Mouse (Mus musculus) frontal cortex, postnatal 10 days (tissue): ENCODE results near the gene Trim24.
"Not testable (repeated sequence)": the region's sequence is repeated elsewhere in the genome, so short reads cannot be mapped to it uniquely, and the experiment has no call there.

Experiments used
- DNase-seq, 2 experiments: peaks; one replicate each; pipeline ENCODE4 v3.0.0; 2022; ENCODE audit warnings: low spot score in 2 of 2, mixed read lengths in 1 of 2

Trim24 gene

DNA sequence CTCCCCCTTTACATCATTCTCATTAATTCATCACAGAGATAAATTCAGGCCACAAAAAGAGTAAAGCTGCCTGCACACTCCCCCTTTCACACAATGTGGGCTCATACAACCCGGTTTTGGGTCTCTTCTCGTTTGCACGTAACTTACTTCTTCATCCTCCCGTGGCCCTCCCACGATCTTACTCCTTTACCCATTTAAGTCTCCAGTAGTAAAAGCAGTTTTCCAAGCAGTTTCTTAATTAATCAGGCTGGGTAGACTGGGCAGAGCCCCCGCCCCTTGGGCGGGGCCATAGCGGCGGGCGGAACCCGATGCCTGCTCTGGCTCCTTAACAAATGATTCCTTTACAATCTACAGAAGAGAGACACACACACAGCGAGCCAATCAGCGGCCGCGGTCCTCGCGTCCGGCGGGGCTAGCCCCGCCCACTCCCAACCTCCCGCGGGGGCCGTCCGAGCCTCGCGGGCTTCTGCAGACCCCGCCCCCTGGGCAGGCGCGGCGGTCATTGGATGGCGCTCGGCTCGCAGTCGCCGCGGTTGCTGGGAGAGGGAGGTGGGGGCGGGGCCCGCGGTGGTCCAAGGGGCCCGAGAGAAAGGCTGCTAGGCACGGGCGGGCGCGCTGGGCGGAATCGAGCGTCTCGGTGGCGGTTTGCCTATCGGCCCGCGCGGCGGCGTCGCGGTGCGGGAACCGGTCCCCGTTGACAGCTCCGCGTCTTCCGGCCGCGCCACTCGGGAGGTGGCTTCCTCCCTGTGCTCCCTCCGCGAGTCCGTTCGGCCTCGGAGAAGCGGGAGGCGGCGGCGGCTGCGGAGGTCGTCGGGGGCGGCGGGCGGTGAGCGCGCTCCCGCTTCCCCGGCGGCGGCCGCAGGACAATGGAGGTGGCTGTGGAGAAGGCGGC, at the start of gene Trim24:
Trim24 (plus strand) TSS at position 567 of the 892 bp plus-strand sequence.
- peak; percentile 92 to 95 for DNase-seq

DNA sequence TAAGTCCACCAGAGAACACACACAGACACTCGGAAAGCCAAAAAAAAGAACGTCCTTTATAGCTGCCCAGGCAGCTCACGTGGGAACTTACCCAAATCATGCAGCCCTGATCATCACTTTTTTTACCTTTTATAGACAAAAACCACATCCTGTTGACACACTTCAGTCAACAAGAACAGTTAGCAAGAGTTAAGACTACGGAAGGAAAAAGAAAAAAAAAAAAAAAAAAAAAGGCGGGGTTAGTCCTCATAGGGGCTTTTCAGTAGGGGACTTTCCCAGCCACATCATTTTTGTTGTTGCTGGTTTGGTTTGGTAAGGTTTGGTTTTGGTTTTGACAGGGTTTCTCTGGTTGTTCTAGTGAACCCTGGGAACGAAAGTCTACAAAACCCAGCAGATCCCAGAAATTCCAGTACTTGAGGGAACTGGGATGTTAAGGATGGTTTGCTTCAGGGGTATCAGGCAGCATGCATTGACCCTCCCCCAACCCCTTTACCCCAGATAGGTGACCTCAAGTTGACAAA, 49.0 kb upstream of the Trim24 start:
- DNase-seq: no peak

DNA sequence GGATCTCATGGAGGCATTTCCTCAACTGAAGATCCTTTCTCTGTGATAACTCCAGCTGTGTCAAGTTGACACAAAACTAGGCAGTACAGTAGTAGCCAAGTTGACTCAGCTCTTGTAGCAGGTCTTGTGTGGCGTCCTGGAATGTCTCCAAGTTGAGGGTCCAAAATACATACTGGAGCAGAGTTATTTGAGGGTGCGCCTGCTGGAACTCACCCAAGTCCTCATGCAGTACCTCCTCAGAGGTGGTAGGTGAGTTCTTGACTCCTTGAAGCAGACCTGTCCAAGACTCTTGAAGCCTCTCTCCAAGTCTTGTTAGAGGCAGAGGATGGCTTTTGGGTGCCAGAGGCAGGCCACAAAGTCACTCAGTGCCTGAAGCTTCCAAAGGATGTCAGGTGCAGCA, 48.2 kb upstream of the Trim24 start:
- DNase-seq: no peak

DNA sequence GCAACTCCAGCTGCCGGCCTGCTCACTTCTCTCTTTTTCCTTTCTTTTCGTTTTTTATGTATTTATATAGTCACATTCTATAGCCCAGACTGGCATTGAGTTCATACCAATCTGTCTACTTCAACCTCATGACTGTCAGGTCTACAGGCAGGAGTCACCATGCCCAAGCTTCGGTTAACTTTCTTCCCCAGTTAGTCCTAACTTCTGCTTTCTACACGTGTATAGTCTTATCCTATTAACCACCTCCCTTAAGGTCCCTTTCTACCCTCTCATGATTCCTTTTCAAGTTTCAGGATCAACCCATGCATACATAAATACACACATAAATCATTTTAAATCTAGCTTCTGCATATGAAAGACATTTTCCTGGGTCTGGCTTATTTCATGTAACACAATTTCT, 46.9 kb upstream of the Trim24 start:
- no peak for DNase-seq

DNA sequence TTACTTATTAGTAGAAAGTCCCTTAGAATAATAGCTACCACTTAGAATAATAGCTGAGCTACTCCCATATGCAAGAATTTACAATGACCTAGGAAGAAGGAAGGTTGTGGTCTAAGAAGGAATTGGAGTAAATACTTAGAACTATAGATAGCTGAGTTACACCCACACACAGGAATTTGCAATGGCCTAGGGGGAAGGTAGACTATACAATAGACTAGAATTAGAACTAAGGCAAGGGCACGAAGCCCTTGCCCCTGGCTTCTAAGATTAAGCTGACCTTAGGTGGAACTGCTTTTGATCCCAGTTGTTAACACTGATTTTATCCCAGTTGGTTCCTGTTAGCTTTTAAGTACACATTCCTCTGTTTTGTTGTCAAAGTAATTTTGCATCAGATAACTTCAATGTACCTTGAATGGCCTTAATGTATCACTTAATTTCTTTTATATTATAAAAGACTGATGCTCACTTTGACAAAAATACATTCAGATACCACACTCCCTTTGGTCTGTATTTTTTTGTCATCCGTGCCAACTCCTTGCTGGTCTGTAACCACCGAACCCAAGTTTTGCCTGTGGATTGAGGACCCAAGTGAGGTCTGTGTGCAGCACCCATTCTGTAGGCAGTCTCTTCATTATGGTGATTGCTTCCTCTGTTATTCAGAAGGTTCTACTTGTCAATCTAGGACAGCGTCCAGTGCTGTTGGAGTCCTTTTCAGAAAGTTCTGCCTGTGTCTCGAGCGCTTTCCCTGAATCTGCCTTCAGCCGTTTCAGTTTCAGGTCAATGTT, 45.1 kb upstream of the Trim24 start:
- DNase-seq: not testable (repeated sequence)

DNA sequence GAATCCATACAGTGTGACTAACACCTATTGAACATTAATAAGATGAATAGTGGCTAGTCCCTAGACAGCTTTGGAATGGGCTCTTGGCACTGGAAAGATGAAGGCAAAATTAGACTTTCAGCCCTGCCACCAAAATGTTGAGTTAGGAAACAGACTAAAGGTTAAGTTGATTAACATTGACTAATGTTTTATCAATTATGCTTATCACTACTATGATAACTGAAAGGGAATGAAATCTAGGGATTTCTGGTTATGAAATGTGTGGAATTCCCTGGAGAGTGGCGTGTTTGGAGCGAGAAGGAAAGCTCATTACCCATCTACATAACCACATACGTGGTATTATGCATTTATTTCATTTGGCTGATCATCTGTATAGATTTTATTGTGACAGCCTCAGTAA, 41.7 kb upstream of the Trim24 start:
- DNase-seq: no peak

DNA sequence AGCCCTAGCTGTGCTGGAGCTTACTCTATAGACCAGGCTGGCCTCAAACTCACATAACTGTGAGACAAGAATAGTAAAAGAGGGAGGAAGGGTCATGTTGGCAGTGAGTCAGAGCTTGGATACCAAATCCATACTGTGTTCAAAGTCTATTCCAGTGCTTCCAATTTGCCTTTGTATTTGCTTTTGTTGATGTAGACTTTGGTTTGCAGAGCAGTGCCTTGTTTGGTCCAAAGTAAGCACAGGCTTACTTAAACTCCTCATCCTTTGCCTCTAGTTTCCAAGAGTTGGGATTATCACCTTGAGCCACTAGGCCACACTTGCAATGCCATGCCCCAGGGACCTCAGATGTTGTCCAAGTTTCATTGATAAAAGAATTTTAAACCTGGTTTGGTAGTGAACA, 41.0 kb upstream of the Trim24 start:
- no peak for DNase-seq

DNA sequence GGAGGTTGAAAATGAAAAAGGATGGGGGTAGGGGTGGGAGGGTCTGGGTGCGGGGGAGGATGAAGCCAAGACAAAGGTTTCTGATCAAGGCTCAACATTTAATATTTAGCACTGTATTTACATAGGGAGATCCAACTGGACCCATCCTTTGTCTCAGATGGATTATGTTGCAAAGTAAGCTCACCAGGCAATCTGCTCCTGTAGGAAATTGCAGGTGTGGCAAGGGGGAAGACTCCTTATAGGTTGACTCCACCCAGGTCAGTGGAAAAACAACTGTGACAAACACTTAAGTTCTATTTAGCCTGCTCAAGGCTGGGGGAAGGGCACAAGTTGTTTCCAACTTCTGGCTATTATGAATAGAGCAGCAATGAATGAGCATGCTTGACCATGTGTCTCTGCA, 36.9 kb upstream of the Trim24 start:
- DNase-seq: no peak

DNA sequence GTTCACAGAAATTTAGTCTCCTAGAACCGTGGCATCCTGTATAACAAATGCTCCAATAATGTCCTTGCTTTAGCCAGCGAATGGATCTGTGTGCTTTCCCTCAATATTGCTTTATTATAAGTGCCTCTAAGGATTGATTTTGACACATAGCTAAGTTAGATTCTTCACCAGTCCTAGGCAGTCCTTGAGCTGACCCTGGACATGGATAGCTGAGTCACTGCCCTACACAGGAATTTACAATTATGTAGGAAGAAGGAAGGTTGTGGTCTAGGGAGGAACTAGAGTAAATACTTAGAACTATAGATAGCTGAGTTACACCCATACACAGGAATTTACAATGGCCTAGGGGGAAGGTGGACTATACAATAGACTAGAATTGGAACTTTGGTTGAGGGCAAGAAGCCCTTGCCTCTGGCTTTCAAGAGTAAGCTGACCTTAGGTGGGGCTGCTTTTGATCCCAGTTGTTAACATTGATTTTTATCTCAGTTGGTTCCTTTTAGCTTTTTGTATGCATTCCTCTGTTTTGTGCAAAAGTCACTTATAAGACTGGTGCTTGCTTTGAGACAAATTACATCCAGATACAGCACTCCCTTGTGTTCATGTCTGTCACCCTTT, 33.6 kb upstream of the Trim24 start:
- DNase-seq: not testable (repeated sequence)

DNA sequence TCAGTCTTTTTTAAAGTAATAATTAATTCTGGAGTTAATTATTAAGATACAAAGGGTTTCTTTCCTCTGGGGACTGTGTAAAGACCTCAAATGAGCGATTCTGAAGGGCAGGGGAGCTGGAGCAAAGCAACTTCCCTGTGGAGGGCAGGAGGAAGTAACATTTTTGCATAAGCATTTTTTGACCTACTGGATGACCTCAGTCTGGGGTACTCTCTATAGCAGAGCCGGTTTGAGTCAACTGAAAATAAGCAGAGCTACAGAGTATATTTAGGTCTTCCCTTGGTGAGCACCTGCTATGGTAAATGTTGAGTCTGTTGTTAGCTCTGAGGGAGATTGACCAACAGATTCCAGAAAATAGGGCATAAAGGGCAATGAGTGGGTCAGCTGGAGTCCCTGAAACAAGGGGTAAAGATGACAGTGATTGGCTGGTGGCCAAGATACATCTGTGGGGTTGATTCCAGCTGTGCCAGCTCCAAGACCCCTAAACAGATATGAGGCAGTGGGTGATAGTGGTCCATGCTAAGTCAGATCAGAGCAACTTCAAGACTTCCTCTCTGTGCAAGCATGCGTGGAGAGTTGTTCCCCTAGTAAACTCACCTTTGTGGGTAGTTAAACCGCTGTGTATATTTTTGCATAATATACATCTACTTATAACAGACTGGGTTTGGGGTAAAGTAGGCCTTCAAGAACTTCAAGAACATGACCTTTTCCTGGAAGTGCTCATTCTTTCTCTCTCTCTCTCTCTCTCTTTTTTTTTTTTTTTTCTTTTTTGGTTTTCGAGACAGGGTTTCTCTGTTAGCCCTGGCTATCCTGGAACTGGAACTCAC, 27.6 kb upstream of the Trim24 start:
- DNase-seq: no peak

DNA sequence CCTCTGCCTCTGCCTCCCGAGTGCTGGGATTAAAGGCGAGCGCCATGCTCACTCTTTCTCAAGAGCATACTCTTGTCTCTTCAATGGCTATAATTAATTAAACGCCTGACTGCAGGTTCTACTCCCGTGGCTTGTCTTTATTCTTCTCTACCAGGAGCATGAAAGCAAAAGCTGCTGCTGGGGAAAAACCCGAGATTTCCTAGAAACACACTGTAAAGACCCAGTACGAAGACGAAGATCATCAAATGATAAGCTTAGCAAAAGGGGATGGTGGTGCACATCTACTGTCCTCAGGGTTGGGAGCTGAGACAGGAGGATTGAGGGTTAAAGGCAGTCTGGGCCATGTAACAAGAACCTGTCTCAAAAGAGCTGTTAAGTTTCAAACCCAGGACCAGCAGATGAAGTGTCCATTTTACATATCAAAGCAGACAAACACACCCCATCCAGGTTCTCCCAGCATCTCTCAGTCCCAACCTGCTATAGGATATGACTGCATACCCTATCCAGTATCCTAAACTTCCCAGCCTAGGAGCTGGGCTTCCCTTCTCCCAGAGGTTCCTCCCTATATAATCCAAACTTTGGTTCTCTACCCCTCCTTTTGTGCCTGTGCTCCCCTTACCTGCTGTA, 26.9 kb upstream of the Trim24 start:
- DNase-seq: no peak

DNA sequence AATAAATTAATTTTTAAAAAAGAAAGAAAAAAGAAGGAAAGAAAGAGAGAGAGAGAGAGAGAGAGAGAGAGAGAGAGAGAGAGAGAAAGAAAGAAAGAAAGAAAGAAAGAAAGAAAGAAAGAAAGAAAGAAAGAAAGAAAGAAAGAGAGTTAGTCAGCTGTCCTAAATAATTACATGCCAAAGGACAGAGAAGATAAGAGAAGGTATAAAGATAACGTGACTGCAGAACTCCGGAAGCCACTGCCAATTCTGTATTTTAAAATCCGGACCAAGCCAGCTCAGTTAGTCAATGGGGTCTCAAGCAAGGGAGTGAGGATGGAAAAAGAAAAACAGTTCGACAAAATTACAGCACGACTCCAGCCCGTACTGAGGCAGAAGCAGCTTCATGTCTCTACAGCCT, 25.7 kb upstream of the Trim24 start:
- not testable (repeated sequence) for DNase-seq

DNA sequence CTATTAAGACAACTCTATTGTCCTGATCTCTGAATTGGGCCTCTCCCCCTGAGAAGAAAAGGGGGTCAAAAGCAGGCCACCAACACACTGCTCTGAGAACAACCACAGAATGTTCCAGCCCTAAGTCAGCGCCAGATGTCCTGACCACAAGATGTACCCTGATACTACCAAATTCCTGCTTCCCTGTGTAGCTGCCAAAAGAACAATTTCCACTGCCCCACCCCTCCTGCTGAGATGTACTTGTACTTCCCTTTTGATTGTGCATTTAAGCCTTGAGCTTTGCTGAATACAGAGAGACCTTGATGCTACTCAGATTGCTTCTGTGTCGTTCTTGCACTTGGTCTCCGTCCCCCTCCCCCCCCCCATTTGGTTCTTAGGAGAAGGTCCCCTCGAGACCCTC, 23.1 kb upstream of the Trim24 start:
- DNase-seq: not testable (repeated sequence)

DNA sequence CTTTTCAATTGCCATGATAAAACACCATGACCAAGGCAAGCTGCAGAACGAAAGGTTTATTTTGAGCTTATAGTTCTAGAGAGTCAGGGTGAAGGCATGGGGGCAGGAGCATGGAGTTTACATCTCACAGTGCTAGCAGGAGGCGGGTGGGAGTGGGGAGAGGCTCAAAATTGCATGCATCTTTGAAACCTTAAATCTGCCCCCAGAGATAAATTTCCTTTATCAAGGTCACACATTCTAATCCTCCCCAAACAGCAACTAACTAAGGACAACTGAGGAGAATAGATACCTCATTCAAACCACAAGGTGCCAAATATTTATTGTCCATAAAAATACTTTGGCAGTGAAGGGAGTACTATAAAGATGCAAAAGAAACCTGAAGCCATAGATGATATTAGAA, 19.3 kb upstream of the Trim24 start:
- no peak for DNase-seq

DNA sequence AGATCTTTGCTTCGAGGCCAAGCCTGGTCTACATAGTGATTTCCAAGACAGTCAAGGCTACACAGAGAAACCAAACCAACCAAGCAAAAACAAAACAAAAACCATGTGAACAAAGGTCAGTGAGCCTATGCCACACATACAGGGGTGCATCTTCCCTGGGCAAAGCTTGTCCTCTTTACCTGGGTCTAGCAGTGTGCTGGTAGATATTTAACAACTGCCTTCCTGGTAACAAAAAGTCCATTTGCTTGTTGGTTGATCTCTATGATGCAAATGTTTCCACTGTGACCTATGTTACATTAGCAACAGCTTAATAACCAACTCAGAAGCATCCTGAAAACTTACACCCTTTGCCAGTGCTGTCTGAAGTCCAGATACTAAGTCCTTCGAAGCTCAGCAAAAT, 17.3 kb upstream of the Trim24 start:
- no peak for DNase-seq

DNA sequence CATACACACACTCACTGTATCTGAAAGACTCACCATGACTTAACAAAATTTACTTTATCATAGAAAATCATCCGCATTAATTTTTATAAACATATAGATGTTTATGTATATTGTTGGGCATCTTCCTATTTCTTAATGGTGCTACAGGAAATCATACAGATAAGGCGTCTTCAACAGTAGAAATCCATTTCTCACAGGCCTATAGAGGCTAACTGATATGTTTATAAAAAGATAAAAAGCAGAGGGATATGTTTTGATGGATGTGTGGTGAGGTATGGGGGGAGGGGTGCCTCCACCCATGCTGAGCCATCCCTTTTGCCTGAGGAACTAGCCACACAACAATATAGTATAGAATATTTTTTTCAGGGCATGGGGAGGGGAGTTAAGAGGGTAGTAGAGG, 15.2 kb upstream of the Trim24 start:
- no peak for DNase-seq

DNA sequence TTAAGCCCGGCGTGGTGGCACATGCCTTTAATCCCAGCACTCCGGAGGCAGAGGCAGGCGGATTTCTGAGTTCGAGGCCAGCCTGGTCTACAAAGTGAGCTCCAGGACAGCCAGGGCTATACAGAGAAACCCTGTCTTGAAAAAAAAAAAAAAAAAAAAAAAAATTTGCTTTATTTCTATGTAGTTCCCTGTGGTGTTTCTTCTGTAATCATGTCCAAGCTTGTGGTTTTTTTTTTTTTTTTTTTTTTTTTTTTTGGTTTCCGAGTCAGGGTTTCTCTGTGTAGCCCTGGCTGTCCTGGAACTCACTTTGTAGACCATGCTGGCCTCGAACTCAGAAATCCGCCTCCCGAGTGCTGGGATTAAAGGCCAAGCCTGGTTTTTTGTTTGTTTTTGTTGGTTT, 14.3 kb upstream of the Trim24 start:
- DNase-seq: not testable (repeated sequence)

DNA sequence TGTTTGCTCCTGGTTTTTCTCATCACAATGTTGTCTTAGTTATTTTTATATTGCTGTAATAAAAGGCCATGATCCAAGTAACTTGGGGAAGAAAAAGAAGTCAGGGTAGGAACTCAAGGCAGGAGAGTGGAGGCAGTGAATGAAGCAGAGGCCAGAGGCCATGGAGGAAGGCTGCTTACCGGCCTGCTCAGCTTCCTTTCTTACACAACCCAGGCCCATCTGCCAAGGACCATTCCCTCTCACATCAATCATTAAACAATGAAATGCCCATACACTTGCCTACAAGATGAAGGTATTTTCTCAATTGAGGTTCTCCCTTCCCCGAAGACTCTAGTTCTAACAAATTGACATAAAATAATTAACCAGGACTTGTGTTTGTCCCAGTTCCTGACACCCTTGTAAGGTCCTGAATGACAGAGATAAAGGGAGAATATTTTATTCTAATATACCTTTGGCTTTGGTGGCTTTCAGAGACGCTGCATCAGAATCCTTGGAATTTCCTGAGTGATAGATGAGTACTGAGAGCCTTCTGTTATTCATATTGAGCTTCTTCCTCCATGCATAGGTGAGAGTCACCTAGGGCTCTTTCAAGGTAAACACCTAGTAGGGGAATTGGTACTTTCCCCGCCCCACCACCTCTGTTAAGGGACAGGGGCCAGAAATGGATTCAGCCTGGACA, 13.3 kb upstream of the Trim24 start:
- no peak for DNase-seq

DNA sequence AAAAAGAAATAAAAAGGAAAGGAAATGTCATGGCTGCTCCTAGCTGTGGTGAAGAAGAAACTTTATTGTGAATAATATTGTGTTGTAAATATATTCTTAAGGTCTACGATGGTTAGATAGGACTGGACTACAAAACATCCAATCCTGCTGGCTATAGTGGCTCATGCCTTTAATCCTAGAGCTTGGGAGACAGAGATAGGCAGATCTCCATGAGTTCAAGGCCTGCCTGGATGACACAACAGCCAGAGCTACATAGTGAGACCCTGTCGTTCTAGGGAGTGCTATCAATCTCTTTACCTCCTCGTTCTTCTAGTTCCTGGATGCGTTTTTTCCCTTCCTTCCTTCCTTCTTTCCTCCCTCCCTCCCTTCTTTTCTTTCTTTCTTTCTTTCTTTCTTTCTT, 12.5 kb upstream of the Trim24 start:
- DNase-seq: no peak

DNA sequence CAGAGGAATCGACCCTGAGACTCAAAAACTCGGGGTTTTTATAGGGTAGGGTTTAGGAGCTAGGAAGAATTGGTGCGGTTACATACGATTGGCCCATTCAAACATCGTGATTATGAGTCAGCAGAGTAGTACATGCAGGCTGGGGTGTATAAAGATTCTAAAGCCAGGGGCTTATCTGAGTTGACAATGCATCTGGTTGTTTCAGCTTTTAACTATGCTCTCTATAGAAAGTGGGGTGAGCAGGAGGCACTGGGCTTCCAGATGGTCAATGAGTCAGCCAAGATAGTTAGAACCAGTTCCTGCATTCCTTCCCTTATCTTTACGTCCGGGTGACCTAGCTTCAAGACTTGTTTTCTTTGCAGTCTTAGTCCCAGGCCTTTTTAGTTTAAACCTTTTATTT, 7.7 kb upstream of the Trim24 start:
- DNase-seq: no peak
